Mouse (Mus musculus): ENCODE data around the gene Gm11983.
"Not testable (repeated sequence)": the region's sequence is repeated elsewhere in the genome, so short reads cannot be mapped to it uniquely, and the experiment has no call there.

Gene Gm11983

GRCm38 (mm10) chr11:6837554-6837953, at the start of gene Gm11983:
Gene Gm11983 (minus strand): TSS chr11:6837654.
- no peak for DNase-seq (ENCODE audit: low spot score)

- not testable (repeated sequence) for DNase-seq (ENCODE audit: low spot score)
Measured at GRCm38 (mm10) chr11:6883045-6883444, 45.6 kb upstream of the Gm11983 start.

GRCm38 (mm10) chr11:6881614-6882013, 44.2 kb upstream of the Gm11983 start:
- DNase-seq (ENCODE audit: low spot score) = peak; percentile 42

- DNase-seq (ENCODE audit: low spot score) = no peak
Measured at GRCm38 (mm10) chr11:6877740-6878139, 40.3 kb upstream of the Gm11983 start.

- DNase-seq (ENCODE audit: low spot score) = no peak
Measured at GRCm38 (mm10) chr11:6870947-6871346, 33.5 kb upstream of the Gm11983 start.

- no peak for DNase-seq (ENCODE audit: low spot score)
Measured at GRCm38 (mm10) chr11:6865536-6865935, 28.1 kb upstream of the Gm11983 start.

GRCm38 (mm10) chr11:6862185-6862584, 24.7 kb upstream of the Gm11983 start:
- no peak for DNase-seq (ENCODE audit: low spot score)

- DNase-seq (ENCODE audit: low spot score) = peak; percentile 63
Measured at GRCm38 (mm10) chr11:6859898-6860858, 22.7 kb upstream of the Gm11983 start.

GRCm38 (mm10) chr11:6859096-6859495, 21.6 kb upstream of the Gm11983 start:
- DNase-seq (ENCODE audit: low spot score) = no peak

- DNase-seq (ENCODE audit: low spot score) = no peak
Measured at GRCm38 (mm10) chr11:6855942-6856341, 18.5 kb upstream of the Gm11983 start.

- not testable (repeated sequence) for DNase-seq (ENCODE audit: low spot score)
Measured at GRCm38 (mm10) chr11:6853366-6853765, 15.9 kb upstream of the Gm11983 start.

GRCm38 (mm10) chr11:6843831-6844230, 6.4 kb upstream of the Gm11983 start:
- DNase-seq (ENCODE audit: low spot score) = no peak

GRCm38 (mm10) chr11:6842160-6842559, 4.7 kb upstream of the Gm11983 start:
- no peak for DNase-seq (ENCODE audit: low spot score)

GRCm38 (mm10) chr11:6840775-6841174, 3.3 kb upstream of the Gm11983 start:
- DNase-seq (ENCODE audit: low spot score) = no peak

GRCm38 (mm10) chr11:6834636-6835035, 2.8 kb downstream of the Gm11983 start:
- no peak for DNase-seq (ENCODE audit: low spot score)

GRCm38 (mm10) chr11:6833731-6834130, 3.7 kb downstream of the Gm11983 start:
- DNase-seq (ENCODE audit: low spot score) = no peak

- no peak for DNase-seq (ENCODE audit: low spot score)
Measured at GRCm38 (mm10) chr11:6831931-6832330, 5.5 kb downstream of the Gm11983 start.

- peak; percentile 53 for DNase-seq (ENCODE audit: low spot score)
Measured at GRCm38 (mm10) chr11:6828196-6828595, 9.3 kb downstream of the Gm11983 start.

GRCm38 (mm10) chr11:6826157-6826556, 11.3 kb downstream of the Gm11983 start:
- no peak for DNase-seq (ENCODE audit: low spot score)

- DNase-seq (ENCODE audit: low spot score) = no peak
Measured at GRCm38 (mm10) chr11:6823176-6823575, 14.3 kb downstream of the Gm11983 start.

- DNase-seq (ENCODE audit: low spot score) = no peak
Measured at GRCm38 (mm10) chr11:6814486-6814885, 23.0 kb downstream of the Gm11983 start.

- DNase-seq (ENCODE audit: low spot score) = not testable (repeated sequence)
Measured at GRCm38 (mm10) chr11:6802879-6803278, 34.6 kb downstream of the Gm11983 start.

- DNase-seq (ENCODE audit: low spot score) = no peak
Measured at GRCm38 (mm10) chr11:6790690-6791089, 46.8 kb downstream of the Gm11983 start.
